Mouse (Mus musculus) brain, embryonic 18.5 days (tissue): Measurements from ENCODE around the gene Prtn3.
A peak's percentile ranks its signal among the peaks of the same experiment; 100 is the strongest.
"Not testable (repeated sequence)": the region's sequence is repeated elsewhere in the genome, so short reads cannot be mapped to it uniquely, and the experiment has no call there.

Source experiments
- DNase-seq: peaks from one replicate; pipeline ENCODE4 v3.0.0-alpha.2; 2012; ENCODE audit warnings: low read depth, low spot score

Prtn3 gene

GRCm38 (mm10) chr10:79877174-79877573 lies 2.9 kb downstream of the Prtn3 start:
- DNase-seq: no peak

- no peak for DNase-seq
Measured at GRCm38 (mm10) chr10:79877757-79878156, 3.5 kb downstream of the Prtn3 start.

GRCm38 (mm10) chr10:79879527-79879926 lies 5.3 kb downstream of the Prtn3 start:
- DNase-seq: no peak

- DNase-seq: no peak
Measured at GRCm38 (mm10) chr10:79880721-79881120, 6.4 kb downstream of the Prtn3 start.

GRCm38 (mm10) chr10:79881981-79882380 lies 7.7 kb downstream of the Prtn3 start:
- DNase-seq: no peak

GRCm38 (mm10) chr10:79883297-79884084 lies 9.2 kb downstream of the Prtn3 start:
- no peak for DNase-seq

- DNase-seq: no peak
Measured at GRCm38 (mm10) chr10:79884446-79884845, 10.2 kb downstream of the Prtn3 start.

GRCm38 (mm10) chr10:79884938-79885337 lies 10.7 kb downstream of the Prtn3 start:
- not testable (repeated sequence) for DNase-seq

GRCm38 (mm10) chr10:79886054-79886453 lies 11.8 kb downstream of the Prtn3 start, which contains the start of gene Elane:
Elane (plus strand) TSS chr10:79886247.
- no peak for DNase-seq

- DNase-seq: no peak
Measured at GRCm38 (mm10) chr10:79886611-79887010, 12.3 kb downstream of the Prtn3 start.

- no peak for DNase-seq
Measured at GRCm38 (mm10) chr10:79889386-79889785, 15.1 kb downstream of the Prtn3 start.

GRCm38 (mm10) chr10:79890670-79891069 lies 16.4 kb downstream of the Prtn3 start, which contains the start of gene Cfd:
Cfd (plus strand) TSS chr10:79890853.
- no peak for DNase-seq

- DNase-seq: not testable (repeated sequence)
Measured at GRCm38 (mm10) chr10:79892451-79893118, 18.3 kb downstream of the Prtn3 start.

GRCm38 (mm10) chr10:79896306-79896705 lies 22.0 kb downstream of the Prtn3 start:
- DNase-seq: no peak

- no peak for DNase-seq
Measured at GRCm38 (mm10) chr10:79896814-79897213, 22.5 kb downstream of the Prtn3 start.

- DNase-seq: no peak
Measured at GRCm38 (mm10) chr10:79897316-79898245, 23.3 kb downstream of the Prtn3 start.

- DNase-seq: peak; percentile 28
Measured at GRCm38 (mm10) chr10:79900951-79901410, 26.7 kb downstream of the Prtn3 start.

GRCm38 (mm10) chr10:79906712-79907111 lies 32.4 kb downstream of the Prtn3 start:
- no peak for DNase-seq

- no peak for DNase-seq
Measured at GRCm38 (mm10) chr10:79907415-79907814, 33.1 kb downstream of the Prtn3 start.

GRCm38 (mm10) chr10:79908167-79909091 lies 34.2 kb downstream of the Prtn3 start, which contains the start of gene Med16:
Med16 (minus strand) TSS chr10:79908923.
- peak; percentile 89 for DNase-seq
